Mouse (Mus musculus): Measurements from ENCODE around the gene Mios. TPM values are rescaled to one million over a fixed set of nuclear protein-coding genes. Genes with fewer than 3 reads are reported as not detected.

Mios gene
- polyA plus RNA-seq, 1 experiment = not detected

GRCm38 (mm10) chr6:8271047-8271446 is 62.0 kb downstream of the Mios start:
- TF ChIP-seq CTCF (IDR thresholded peaks at IDR 0.05; ENCODE audit: insufficient read depth, low read depth, low read length) (no peak), POLR2A (IDR thresholded peaks at IDR 0.05; ENCODE audit: insufficient read depth, low read depth, low read length) (no peak)
- Histone ChIP-seq H3K4me1 (ENCODE audit: control insufficient read depth, insufficient read depth, low read length) (no peaks in the 10 kb centered on the region), H3K27ac (ENCODE audit: insufficient read depth, low read depth, low read length) (no peak overlapping the region), H3K4me3 (ENCODE audit: insufficient read depth, low read depth, low read length) (no peak overlapping the region)
- WGBS = 64% methylated on average over 3 of the region's 3 CpGs

GRCm38 (mm10) chr6:8274387-8275054 is 65.5 kb downstream of the Mios start:
- Histone ChIP-seq H3K4me3 (ENCODE audit: insufficient read depth, low read depth, low read length) (no peak overlapping the region), H3K27ac (ENCODE audit: insufficient read depth, low read depth, low read length) (no peak overlapping the region), H3K4me1 (ENCODE audit: control insufficient read depth, insufficient read depth, low read length) (no peaks in the 10 kb centered on the region)
- TF ChIP-seq POLR2A (IDR thresholded peaks at IDR 0.05; ENCODE audit: insufficient read depth, low read depth, low read length) (no peak), CTCF (IDR thresholded peaks at IDR 0.05; ENCODE audit: insufficient read depth, low read depth, low read length) (peak; percentile 62; the same call in 1 of the 2 replicates)
- 55% methylated on average over 6 of the region's 6 CpGs for WGBS

- 0% methylated on average over 1 of the region's 1 CpGs for WGBS
- TF ChIP-seq CTCF (IDR thresholded peaks at IDR 0.05; ENCODE audit: insufficient read depth, low read depth, low read length) (no peak), POLR2A (IDR thresholded peaks at IDR 0.05; ENCODE audit: insufficient read depth, low read depth, low read length) (no peak)
- Histone ChIP-seq H3K27ac (ENCODE audit: insufficient read depth, low read depth, low read length) (no peak overlapping the region), H3K4me1 (ENCODE audit: control insufficient read depth, insufficient read depth, low read length) (no peaks in the 10 kb centered on the region), H3K4me3 (ENCODE audit: insufficient read depth, low read depth, low read length) (no peak overlapping the region)
These were observed 66.1 kb downstream of the Mios start for GRCm38 (mm10) chr6:8275098-8275497.

- H3K4me1 ChIP-seq (ENCODE audit: control insufficient read depth, insufficient read depth, low read length) = no peaks in the 10 kb centered on the region
- H3K4me3 ChIP-seq (ENCODE audit: insufficient read depth, low read depth, low read length) = no peak overlapping the region
- 96% methylated on average over 4 of the region's 4 CpGs for WGBS
- TF ChIP-seq CTCF (IDR thresholded peaks at IDR 0.05; ENCODE audit: insufficient read depth, low read depth, low read length) = no peak
- no peak for TF ChIP-seq POLR2A (IDR thresholded peaks at IDR 0.05; ENCODE audit: insufficient read depth, low read depth, low read length)
- no peak overlapping the region for H3K27ac ChIP-seq (ENCODE audit: insufficient read depth, low read depth, low read length)
These were observed 67.4 kb downstream of the Mios start for GRCm38 (mm10) chr6:8276431-8276830.

GRCm38 (mm10) chr6:8278426-8279002 is 69.5 kb downstream of the Mios start:
- WGBS = 79% methylated on average over 5 of the region's 5 CpGs
- Histone ChIP-seq H3K27ac (ENCODE audit: insufficient read depth, low read depth, low read length) (no peak overlapping the region), H3K4me3 (ENCODE audit: insufficient read depth, low read depth, low read length) (no peak overlapping the region), H3K4me1 (ENCODE audit: control insufficient read depth, insufficient read depth, low read length) (no peaks in the 10 kb centered on the region)
- TF ChIP-seq CTCF (IDR thresholded peaks at IDR 0.05; ENCODE audit: insufficient read depth, low read depth, low read length) = no peak

GRCm38 (mm10) chr6:8283255-8283654 is 74.2 kb downstream of the Mios start:
- H3K4me1 ChIP-seq (ENCODE audit: control insufficient read depth, insufficient read depth, low read length) = no peaks in the 10 kb centered on the region
- H3K27ac ChIP-seq (ENCODE audit: insufficient read depth, low read depth, low read length) = no peak overlapping the region
- 87% methylated on average over 4 of the region's 4 CpGs for WGBS
- TF ChIP-seq POLR2A (IDR thresholded peaks at IDR 0.05; ENCODE audit: insufficient read depth, low read depth, low read length) = no peak
- no peak for TF ChIP-seq CTCF (IDR thresholded peaks at IDR 0.05; ENCODE audit: insufficient read depth, low read depth, low read length)
- H3K4me3 ChIP-seq (ENCODE audit: insufficient read depth, low read depth, low read length) = no peak overlapping the region

- TF ChIP-seq POLR2A (IDR thresholded peaks at IDR 0.05; ENCODE audit: insufficient read depth, low read depth, low read length) (no peak), CTCF (IDR thresholded peaks at IDR 0.05; ENCODE audit: insufficient read depth, low read depth, low read length) (no peak)
- Histone ChIP-seq H3K4me3 (ENCODE audit: insufficient read depth, low read depth, low read length) (no peak overlapping the region), H3K4me1 (ENCODE audit: control insufficient read depth, insufficient read depth, low read length) (no peaks in the 10 kb centered on the region), H3K27ac (ENCODE audit: insufficient read depth, low read depth, low read length) (no peak overlapping the region)
- WGBS = 53% methylated on average over 3 of the region's 3 CpGs
These were observed 76.5 kb downstream of the Mios start for GRCm38 (mm10) chr6:8285401-8285960.

Other genes with a start within 250 kb of the Mios start
- not detected in 2 replicates for gene Col28a1, start 16.6 kb upstream of the Mios start, polyA plus RNA-seq (2012; ENCODE audit: insufficient read depth, insufficient read length, low replicate concordance, missing spikeins)
- not detected in 2 replicates for gene Rpa3, start 50.0 kb downstream of the Mios start, polyA plus RNA-seq (2012; ENCODE audit: insufficient read depth, insufficient read length, low replicate concordance, missing spikeins)
- not detected in 2 replicates for gene Umad1, start 50.1 kb downstream of the Mios start, polyA plus RNA-seq (2012; ENCODE audit: insufficient read depth, insufficient read length, low replicate concordance, missing spikeins)
- gene Gm45062, start 50.2 kb downstream of the Mios start, polyA plus RNA-seq (2012; ENCODE audit: insufficient read depth, insufficient read length, low replicate concordance, missing spikeins) = 81.8 TPM in 1 of 2 replicates, not detected in the other